Mouse (Mus musculus) heart, embryonic 12.5 days (tissue): ENCODE measurements around the gene Inf2. TPM values are rescaled to one million over a fixed set of nuclear protein-coding genes. Genes with fewer than 3 reads are reported as not detected.

Experiments used
- ATAC-seq: fragments of 200-750 bp; cut with Nextera tagmentation; 2 replicates; pipeline ENCODE4 v1.8.0; 2017; ENCODE audit warnings: moderate TSS enrichment, moderate library complexity; ENCODE audit not compliant: insufficient number of reproducible peaks, low FRiP score
- H3K27ac ChIP-seq: fragments of 300-500 bp; sonication (generic); 2 replicates; pipeline ENCODE4 v1.5.1; 2016; ENCODE audit warnings: mild to moderate bottlenecking, moderate library complexity; ENCODE audit not compliant: poor library complexity, severe bottlenecking
- H3K27me3 ChIP-seq: fragments of 300-500 bp; sonication (generic); replicated peaks from 2 replicates; pipeline ENCODE4 v1.6.1; 2016; ENCODE audit warnings: mild to moderate bottlenecking, moderate library complexity
- H3K36me3 ChIP-seq: fragments of 300-500 bp; sonication (generic); 2 replicates; pipeline ENCODE4 v1.6.1; 2016; ENCODE audit warnings: mild to moderate bottlenecking, moderate library complexity
- H3K4me1 ChIP-seq: fragments of 300-500 bp; sonication (generic); replicated peaks from 2 replicates; pipeline ENCODE4 v1.6.1; 2016; ENCODE audit warnings: mild to moderate bottlenecking
- H3K4me2 ChIP-seq: fragments of 300-500 bp; sonication (generic); 2 replicates; pipeline ENCODE4 v1.6.1; 2016; ENCODE audit warnings: mild to moderate bottlenecking, moderate library complexity
- H3K4me3 ChIP-seq: fragments of 300-500 bp; sonication (generic); 2 replicates; pipeline ENCODE4 v1.5.1; 2016; ENCODE audit warnings: mild to moderate bottlenecking
- H3K9ac ChIP-seq: fragments of 300-500 bp; sonication (generic); 2 replicates; pipeline ENCODE4 v1.6.1; 2016; ENCODE audit warnings: mild to moderate bottlenecking, moderate library complexity
- H3K9me3 ChIP-seq: fragments of 300-500 bp; sonication (generic); replicated peaks from 2 replicates; pipeline ENCODE4 v1.6.1; 2016; ENCODE audit warnings: mild to moderate bottlenecking, moderate library complexity
- WGBS: fragments of 180-500 bp; shearing (Covaris S2); methylation state at CpG from one replicate; pipeline ENCODE4 v1.1.7; 2016; 5-methylcytosine and 5-hydroxymethylcytosine counted together
- polyA plus RNA-seq: library from polyadenylated mRNA; unstranded; fragments of >200 nt; fragmentation: Nextera tagmentation; extraction: Ambion mirVana; gene quantifications from 2 replicates; pipeline ENCODE4 v1.2.1, GENCODE M21; 2016

Gene Inf2
- polyA plus RNA-seq, 1 experiment from 2014 or later: 2.2 TPM

DNA sequence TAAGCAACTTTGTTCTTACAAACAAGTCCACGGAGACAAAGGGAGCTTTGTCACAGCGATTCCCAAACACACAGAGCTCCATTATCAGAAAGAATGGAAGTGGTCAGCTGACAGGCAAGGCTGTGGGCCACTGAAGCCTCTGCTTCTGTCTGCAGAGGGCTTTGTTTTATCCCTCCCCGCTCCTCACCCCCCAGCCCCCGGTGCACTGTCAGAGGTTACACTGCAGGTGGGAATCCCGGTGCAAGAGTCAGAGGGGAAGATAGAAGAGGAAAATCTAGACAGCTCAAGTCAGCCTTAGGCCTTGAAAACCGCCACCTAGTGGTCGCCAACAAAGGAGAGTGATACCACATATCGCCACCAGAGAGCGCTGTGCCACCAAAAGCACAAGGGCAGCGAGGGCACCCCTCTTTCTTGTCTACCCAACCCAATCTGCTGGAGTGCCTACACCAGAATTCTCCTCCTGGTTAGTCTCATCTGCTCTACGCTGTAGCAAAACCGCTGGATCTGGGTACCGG, 36.7 kb upstream of the Inf2 start:
- Histone ChIP-seq H3K4me2 (no peak overlapping the region), H3K27ac (no peak overlapping the region), H3K36me3 (no peaks in the 10 kb centered on the region), H3K9ac (no peak overlapping the region), H3K9me3 (no peaks in the 10 kb centered on the region), H3K4me3 (no peak overlapping the region), H3K4me1 (0 out of 2 replicates have a peak, but pooled peaks cover 3% of the 10 kb centered on the region), H3K27me3 (0 out of 2 replicates have a peak, but pooled peaks cover under 1% of the 10 kb centered on the region)
- 7% methylated on average over 13 of the region's 13 CpGs for WGBS
- ATAC-seq: peak; percentile 56; the same call in 1 of the 2 replicates

DNA sequence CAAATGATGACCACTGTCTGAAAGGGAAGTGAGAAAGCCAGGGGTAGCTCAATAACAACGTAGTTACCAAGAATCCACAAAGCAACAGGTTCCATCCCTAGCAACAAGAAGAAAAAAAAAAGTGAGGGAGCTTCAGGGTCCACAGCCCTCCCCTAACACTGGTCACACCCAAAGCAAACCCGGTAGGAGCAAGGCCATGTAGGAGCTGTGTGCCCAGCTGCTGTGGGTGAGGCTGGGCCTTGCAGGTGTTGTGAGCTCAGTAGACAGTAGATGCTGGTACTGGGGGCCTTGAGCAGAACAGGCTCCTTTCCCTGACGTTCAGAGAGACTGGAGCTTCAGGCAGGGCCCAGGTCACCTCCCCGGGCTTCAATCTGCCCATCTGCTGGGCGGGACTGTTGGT, 36.1 kb upstream of the Inf2 start:
- no peaks in the 10 kb centered on the region for H3K9me3 ChIP-seq
- ATAC-seq: no peak

DNA sequence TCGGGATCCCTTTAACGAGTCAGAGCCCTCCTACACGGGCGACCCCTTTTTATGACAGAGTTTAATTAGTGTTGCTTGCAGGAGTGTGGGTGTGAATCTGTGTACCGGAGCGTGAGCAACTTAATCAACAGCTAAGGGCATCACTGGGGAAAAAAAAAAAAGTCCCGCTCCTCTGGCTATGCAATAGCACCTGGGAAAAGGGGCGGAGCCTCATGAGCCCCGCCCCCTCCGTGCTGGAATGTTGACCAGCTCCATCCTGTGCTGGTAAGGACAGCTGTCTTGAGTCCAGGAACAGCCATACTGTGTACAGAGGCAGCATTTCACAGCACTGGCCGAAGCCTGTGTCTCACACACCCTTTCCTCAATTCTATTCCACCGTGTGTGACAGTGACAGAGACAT, 33.7 kb upstream of the Inf2 start:
- no peak for ATAC-seq
- H3K9ac ChIP-seq: no peak overlapping the region
- peaks cover 8% of the 10 kb centered on the region for H3K4me1 ChIP-seq
- no peak overlapping the region for H3K27ac ChIP-seq
- no peaks in the 10 kb centered on the region for H3K27me3 ChIP-seq
- H3K4me3 ChIP-seq: no peak overlapping the region
- WGBS: 45% methylated on average over 12 of the region's 12 CpGs
- no peaks in the 10 kb centered on the region for H3K9me3 ChIP-seq
- no peak overlapping the region for H3K4me2 ChIP-seq
- H3K36me3 ChIP-seq: no peaks in the 10 kb centered on the region

More for the DNA sequence above, 36.1 kb upstream of the Inf2 start:
- H3K9ac ChIP-seq: 0 out of 2 replicates have a peak overlapping the region, but pooled peaks have one; percentile 18
- 0 out of 2 replicates have a peak, but pooled peaks cover 3% of the 10 kb centered on the region for H3K4me1 ChIP-seq
- H3K27ac ChIP-seq: no peak overlapping the region
- WGBS: 57% methylated on average over 5 of the region's 5 CpGs
- no peak overlapping the region for H3K4me3 ChIP-seq
- H3K4me2 ChIP-seq: no peak overlapping the region
- no peaks in the 10 kb centered on the region for H3K36me3 ChIP-seq
- no peaks in the 10 kb centered on the region for H3K27me3 ChIP-seq

DNA sequence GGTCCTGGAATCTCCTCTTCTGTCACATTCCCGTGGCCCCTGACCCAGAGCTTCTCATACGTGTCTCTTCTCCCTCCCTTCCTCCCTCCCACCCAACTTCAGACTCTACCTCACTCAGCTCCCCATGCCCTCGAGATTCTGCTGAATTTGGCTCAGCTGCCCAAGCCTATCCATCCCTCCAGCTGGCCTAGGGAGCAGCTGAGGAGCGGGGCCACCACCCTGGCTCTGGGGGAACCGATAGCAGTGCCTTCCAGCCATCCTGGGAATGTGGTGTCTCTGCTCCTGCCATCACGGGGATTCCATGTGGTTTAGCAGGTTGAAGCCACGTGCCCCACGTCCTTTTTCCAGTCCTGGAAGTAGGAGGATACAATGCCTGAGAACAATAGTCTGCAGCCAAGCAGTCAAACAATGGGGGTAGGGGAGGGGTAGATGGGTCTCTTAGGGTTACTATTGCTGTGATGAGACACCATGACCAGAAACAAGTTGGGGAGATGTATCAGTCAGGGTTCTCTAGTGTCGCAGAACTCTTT, 32.0 kb upstream of the Inf2 start:
- no peak overlapping the region for H3K27ac ChIP-seq

DNA sequence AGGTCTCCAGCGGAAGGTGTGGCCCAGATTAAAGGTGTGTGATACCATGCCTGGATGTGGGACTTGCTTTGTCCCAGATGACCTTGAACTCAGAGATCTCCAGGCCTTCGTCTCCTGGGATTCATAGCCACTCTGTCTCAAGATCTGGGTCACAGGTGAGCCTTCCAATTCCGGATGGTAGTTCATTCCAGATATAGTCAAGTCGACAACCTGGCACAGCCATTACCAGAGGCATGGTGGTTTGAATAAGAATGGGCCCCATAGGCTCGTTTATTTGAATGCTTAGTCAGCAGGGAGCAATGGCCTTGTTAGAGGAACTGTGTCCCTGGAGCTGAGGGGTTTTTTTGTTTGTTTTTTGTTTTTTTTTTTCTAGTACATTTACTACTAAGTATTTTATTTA, 31.4 kb upstream of the Inf2 start:
- H3K9me3 ChIP-seq: no peaks in the 10 kb centered on the region
- H3K4me1 ChIP-seq: peaks cover 13% of the 10 kb centered on the region
- no peak overlapping the region for H3K4me3 ChIP-seq
- H3K27ac ChIP-seq: no peak overlapping the region
- no peak overlapping the region for H3K4me2 ChIP-seq
- no peak for ATAC-seq
- H3K36me3 ChIP-seq: no peaks in the 10 kb centered on the region
- H3K27me3 ChIP-seq: no peaks in the 10 kb centered on the region
- H3K9ac ChIP-seq: no peak overlapping the region
- 80% methylated on average over 5 of the region's 5 CpGs for WGBS

More for the DNA sequence above, 32.0 kb upstream of the Inf2 start:
- H3K4me3 ChIP-seq: no peak overlapping the region
- 64% methylated on average over 9 of the region's 9 CpGs for WGBS
- peaks cover 15% of the 10 kb centered on the region for H3K4me1 ChIP-seq
- ATAC-seq: no peak
- H3K9me3 ChIP-seq: no peaks in the 10 kb centered on the region
- no peaks in the 10 kb centered on the region for H3K36me3 ChIP-seq
- no peak overlapping the region for H3K9ac ChIP-seq
- no peak overlapping the region for H3K4me2 ChIP-seq
- no peaks in the 10 kb centered on the region for H3K27me3 ChIP-seq

DNA sequence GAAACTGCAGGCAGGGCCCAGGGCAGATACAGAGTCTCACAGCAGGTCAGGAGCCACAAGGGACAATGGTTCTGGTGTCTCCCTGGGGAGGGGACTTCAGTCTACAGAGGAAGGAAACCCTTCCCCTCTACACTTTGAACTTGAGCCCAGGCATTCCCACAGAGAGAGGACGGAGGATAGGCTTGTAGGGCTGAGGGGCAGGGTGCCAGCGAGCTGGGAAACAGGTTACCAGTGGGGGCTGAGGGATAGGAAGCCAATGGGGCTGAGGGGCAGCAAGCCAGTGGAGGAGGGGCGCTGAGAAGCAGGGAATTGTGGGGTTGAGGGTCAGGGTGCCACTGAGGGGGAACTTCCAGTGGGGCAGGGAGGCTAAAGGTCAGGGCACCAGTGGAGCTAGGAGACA, 29.4 kb upstream of the Inf2 start:
- no peak overlapping the region for H3K4me2 ChIP-seq
- H3K27ac ChIP-seq: no peak overlapping the region
- H3K36me3 ChIP-seq: no peaks in the 10 kb centered on the region
- peaks cover 12% of the 10 kb centered on the region for H3K4me1 ChIP-seq
- no peak overlapping the region for H3K9ac ChIP-seq
- ATAC-seq: no peak
- 52% methylated on average over 3 of the region's 3 CpGs for WGBS
- no peaks in the 10 kb centered on the region for H3K9me3 ChIP-seq
- no peak overlapping the region for H3K4me3 ChIP-seq
- no peaks in the 10 kb centered on the region for H3K27me3 ChIP-seq

DNA sequence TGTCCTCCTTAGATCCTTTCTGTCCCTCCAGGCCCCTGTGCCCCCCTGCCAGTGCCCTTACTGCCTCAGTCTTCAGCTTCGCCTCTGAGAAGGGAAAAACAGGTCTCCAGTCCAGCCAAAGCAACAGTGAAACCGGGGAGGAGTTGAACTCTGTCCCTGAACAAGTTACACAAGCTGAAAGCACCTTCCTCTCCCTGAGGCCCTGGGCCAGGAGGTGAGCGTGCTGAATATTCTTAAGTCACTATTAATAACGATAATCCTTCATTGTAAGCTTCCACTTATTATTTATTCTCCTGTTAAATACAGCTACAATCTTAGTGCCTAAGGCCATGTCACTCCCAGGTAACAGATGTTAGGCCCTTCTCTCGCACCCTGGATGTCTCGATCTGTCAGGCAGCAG, 28.9 kb upstream of the Inf2 start:
- no peaks in the 10 kb centered on the region for H3K36me3 ChIP-seq
- H3K9ac ChIP-seq: no peak overlapping the region
- ATAC-seq: no peak
- H3K9me3 ChIP-seq: no peaks in the 10 kb centered on the region
- no peak overlapping the region for H3K4me2 ChIP-seq
- no peak overlapping the region for H3K27ac ChIP-seq
- H3K27me3 ChIP-seq: no peaks in the 10 kb centered on the region
- no peak overlapping the region for H3K4me3 ChIP-seq
- 69% methylated on average over 6 of the region's 6 CpGs for WGBS
- peaks cover 12% of the 10 kb centered on the region for H3K4me1 ChIP-seq

DNA sequence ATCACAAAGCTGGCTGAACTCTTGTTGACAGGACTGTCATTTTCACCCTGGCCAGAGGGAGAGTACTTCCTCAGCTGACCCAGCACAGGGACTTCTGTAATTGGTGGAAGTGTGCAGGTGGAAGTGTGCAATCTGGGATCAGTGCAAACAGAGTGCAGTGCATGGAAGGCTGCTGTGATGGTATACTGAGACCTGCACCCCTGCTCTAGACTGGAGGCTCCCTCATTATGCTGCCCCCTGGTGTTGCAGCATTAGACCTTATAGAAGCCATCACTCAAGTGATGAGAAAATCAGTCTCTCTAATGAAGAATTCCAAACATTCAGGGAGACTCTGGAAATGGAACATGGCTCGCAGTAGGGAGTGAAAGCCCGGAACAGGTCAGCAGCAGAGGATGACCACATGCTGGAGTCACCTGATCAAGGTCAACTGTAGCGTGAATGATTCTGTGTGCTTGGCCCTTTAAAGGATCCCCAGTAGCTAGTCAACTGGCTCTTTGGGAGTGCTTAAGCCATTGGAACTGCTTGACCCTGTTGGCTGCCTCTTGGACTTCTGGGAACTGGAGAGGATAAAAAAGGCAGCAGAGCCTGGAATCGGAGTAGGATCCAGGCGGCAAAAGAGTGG, 28.3 kb upstream of the Inf2 start:
- Histone ChIP-seq H3K27me3 (no peaks in the 10 kb centered on the region), H3K9ac (no peak overlapping the region), H3K36me3 (no peaks in the 10 kb centered on the region), H3K4me1 (peaks cover 12% of the 10 kb centered on the region), H3K4me2 (no peak overlapping the region), H3K4me3 (no peak overlapping the region), H3K27ac (no peak overlapping the region), H3K9me3 (no peaks in the 10 kb centered on the region)
- 19% methylated on average over 3 of the region's 5 CpGs for WGBS
- no peak; the same call in 1 of the 2 replicates for ATAC-seq

DNA sequence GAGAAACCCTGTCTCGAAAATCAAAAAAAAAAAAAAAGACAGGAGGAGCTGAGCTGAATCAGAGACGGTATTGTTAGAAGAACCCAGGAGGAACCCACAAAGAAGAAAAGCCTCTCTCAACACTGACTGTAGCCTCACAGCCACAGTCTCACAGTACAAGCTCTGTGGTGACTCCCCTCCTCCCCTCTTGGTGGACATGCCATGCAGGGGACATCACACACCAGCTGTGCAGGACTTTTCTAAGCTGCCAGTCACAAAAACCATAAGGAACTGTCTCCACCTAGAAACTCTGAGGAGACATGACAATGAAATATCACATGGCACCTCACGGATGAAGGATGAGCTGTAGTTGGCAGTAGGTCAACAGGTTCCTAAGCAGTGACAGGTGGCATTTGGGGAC, 27.4 kb upstream of the Inf2 start:
- no peak for ATAC-seq
- H3K36me3 ChIP-seq: no peaks in the 10 kb centered on the region
- no peaks in the 10 kb centered on the region for H3K9me3 ChIP-seq
- H3K27ac ChIP-seq: no peak overlapping the region
- 64% methylated on average over 3 of the region's 3 CpGs for WGBS
- H3K4me1 ChIP-seq: peaks cover 14% of the 10 kb centered on the region
- H3K4me3 ChIP-seq: no peak overlapping the region
- no peak overlapping the region for H3K9ac ChIP-seq
- no peaks in the 10 kb centered on the region; the same call in 1 of the 2 replicates for H3K27me3 ChIP-seq
- no peak overlapping the region for H3K4me2 ChIP-seq

DNA sequence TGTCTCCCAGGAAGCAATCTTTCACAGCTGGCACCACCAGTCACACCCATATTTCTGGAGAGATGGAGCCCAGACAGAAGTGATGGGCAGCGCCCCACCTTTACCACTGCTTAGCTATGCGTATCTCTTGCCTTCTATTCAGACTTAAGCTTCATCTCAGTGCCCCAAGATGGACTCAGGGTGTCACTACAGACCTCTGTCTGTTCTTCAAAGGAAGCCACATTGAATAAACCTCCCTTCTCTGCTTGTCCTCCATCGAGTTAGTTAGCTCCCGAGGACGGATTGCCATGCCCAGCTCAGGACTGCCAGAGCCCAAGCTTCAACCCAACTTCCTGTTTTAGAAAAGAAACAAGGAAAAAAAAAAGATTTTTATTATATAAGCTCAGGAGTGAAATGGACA, 26.1 kb upstream of the Inf2 start:
- no peak for ATAC-seq
- Histone ChIP-seq H3K9ac (no peak overlapping the region), H3K27ac (no peak overlapping the region), H3K4me1 (peaks cover 14% of the 10 kb centered on the region), H3K4me3 (no peak overlapping the region), H3K4me2 (no peak overlapping the region), H3K27me3 (no peaks in the 10 kb centered on the region; the same call in 1 of the 2 replicates), H3K36me3 (no peaks in the 10 kb centered on the region), H3K9me3 (no peaks in the 10 kb centered on the region)
- 76% methylated on average over 5 of the region's 5 CpGs for WGBS

DNA sequence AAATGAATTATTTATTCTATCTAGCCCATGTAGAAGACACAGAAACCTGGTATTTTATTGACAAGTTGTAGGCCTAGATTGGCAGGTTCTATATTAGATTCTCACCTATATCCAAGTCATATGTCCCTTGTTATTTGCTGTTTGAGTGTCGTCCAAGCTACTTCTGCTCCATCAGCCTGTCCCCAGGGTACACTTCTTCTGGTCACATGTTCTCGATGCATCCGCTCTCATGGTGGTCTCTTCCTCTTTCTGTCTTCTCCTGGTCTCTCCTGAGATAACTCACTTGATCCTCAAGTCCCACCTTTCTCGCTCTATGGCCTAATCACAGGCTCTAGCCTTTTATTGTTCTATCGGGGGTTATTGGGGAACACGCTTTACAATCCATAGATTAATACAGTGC, 25.6 kb upstream of the Inf2 start:
- WGBS: 83% methylated on average over 6 of the region's 6 CpGs
- no peaks in the 10 kb centered on the region for H3K36me3 ChIP-seq

More for the DNA sequence above, 25.6 kb upstream of the Inf2 start:
- Histone ChIP-seq H3K4me2 (no peak overlapping the region), H3K9ac (no peak overlapping the region), H3K27me3 (no peaks in the 10 kb centered on the region; the same call in 1 of the 2 replicates), H3K4me1 (peaks cover 14% of the 10 kb centered on the region), H3K4me3 (no peak overlapping the region), H3K9me3 (no peaks in the 10 kb centered on the region), H3K27ac (no peak overlapping the region)
- no peak for ATAC-seq
